Mouse (Mus musculus) heart, postnatal 14 days (tissue): ENCODE measurements around the gene Ccdc146. TPM values are rescaled to one million over a fixed set of nuclear protein-coding genes. Genes with fewer than 3 reads are reported as not detected.

Source experiments
- DNase-seq, 2 experiments: peaks; one replicate each; pipeline ENCODE4 v3.0.0; 2021 to 2022
- intact Hi-C: fragments of 180-260 bp; cut with DNase I; formaldehyde crosslinking; loops from one replicate; pipeline ENCODE4 v1.15.1; 2025
- total RNA-seq, 2 experiments: library from RNA; stranded (reverse); gene quantifications; 2 replicates each; pipeline ENCODE4 v1.2.3; 2021

Ccdc146 gene
- total RNA-seq, 2 experiments from 2014 or later, result 2.8 to 3.8 TPM

GRCm38 (mm10) chr5:21391616-21392384, 32.7 kb downstream of the Ccdc146 start:
- intact Hi-C loops, result no loop called here
- DNase-seq, result no peak

DNA sequence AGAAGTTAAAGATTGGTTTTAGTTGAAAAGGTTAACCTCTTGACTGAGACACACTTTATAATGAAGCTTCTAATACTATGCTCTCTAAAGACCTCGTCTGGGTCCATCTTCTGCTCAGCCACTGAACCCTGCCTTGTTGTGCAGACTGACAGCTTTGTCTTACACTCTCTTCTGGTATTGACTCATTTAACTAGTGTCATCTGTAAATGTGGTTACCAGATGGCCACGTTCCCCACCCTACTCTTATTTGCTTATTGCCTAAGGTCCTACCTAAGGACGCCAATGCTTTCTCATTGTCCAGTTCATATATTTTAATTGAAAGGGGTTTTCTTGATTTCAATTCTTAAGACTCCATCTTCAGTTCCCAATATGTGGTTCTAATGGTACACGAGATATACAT, 35.6 kb downstream of the Ccdc146 start:
- no peak for DNase-seq
- intact Hi-C loops, result no loop called here

DNA sequence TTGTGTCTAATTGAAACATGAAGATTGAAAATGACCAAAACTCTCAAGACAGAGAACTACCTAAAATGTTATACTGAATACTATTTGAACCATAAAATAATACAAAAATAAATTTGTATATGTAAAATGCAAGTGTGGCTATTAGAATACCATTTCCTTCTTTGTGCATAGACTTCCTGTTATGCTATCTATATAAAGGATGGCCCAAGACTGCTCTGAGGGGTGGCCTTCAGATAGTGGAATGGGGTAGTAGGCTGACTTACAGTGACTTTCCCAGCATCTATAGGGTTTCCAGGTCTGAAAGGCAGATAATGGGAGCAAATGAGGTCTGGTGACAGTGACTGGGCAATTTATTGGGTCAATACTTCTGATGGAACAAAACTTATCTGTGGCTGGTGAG, 37.1 kb downstream of the Ccdc146 start:
- no peak for DNase-seq
- intact Hi-C loops, result no loop called here

DNA sequence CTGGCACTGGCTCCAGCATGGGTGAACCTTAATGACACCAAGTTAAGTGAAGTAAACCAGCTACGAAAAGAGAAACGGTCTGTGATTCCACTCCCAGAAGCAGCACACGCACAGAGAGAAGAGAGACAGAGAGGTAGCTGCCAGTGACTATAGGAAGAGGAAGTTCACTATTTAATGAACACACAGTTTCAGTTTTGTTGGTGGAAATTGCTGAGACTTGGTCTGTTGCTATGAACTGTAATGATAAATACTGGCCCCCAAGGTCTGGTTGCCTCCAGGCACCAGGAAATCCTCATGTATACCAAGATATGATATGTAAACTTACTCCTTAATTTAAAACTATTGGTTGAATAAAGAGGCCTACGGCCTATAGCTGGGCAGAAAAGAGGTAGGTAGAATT, 38.0 kb downstream of the Ccdc146 start:
- DNase-seq, result no peak
- intact Hi-C loops, result no loop called here

- intact Hi-C loops, result loop anchor here (1.0 kb wide), 1 partner anchor 12 kb away; no protein-coding TSS in a partner anchor
- no peak for DNase-seq
These were observed 39.5 kb downstream of the Ccdc146 start for GRCm38 (mm10) chr5:21384976-21385375.

DNA sequence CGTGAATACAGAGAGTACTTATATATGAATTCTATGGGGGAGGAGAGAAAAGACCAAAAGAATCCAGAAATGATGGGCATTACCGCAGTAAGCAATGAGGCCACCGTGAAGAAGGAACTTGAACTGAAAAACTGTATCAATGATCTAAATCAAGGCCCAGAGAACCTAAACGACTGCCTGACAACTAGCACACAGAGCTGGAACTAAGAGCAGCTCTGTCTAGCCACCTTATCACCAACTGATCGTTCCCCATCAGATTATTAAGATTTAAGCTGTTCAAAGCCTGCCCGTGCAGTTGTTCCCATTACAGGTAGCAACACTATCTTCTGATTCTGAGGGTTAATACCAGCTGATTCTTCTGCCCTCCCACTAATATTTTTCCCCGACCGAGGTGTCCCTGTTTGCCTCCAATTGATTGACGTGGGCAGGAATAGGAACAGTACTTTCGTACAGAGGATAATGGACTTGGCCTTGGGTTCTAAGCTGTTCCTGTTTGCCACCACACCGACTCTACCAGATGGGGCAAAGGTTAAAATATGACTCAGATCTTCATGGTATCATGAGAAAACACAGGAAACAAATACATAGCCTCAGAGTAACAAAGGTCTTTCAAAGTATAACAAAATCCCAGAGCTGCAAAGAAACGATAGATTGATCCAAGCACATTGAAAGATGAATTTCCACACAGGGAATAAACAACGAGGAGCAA, 40.1 kb downstream of the Ccdc146 start:
- no peak for DNase-seq
- intact Hi-C loops, result no loop called here

GRCm38 (mm10) chr5:21383392-21384251, 40.9 kb downstream of the Ccdc146 start:
- intact Hi-C loops, result no loop called here
- DNase-seq, result peak in 1 of 2 experiments; percentile 20

- intact Hi-C loops, result no loop called here
- no peak for DNase-seq
These were observed 41.8 kb downstream of the Ccdc146 start for GRCm38 (mm10) chr5:21382678-21383077.

DNA sequence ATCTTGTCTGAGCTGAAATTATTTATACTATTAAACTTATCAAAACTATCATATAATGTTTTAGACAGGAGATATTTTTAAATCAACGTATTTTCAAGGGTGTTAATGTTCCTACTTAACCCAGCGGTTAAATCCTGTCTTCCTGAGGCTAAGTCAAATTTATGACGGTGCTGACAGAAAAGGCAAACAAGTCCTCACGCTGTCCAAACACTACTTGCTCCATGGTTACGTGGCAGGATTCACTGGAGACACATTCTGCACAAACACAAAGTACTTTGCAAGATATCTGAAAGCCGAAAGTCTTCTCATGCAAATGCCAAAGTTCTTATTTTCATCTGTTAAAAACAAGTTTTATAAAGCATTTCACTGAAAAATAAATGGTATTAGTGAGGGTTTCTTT, 42.5 kb downstream of the Ccdc146 start:
- intact Hi-C loops, result no loop called here
- DNase-seq, result no peak

- no peak for DNase-seq
- intact Hi-C loops, result no loop called here
These were observed 46.1 kb downstream of the Ccdc146 start for GRCm38 (mm10) chr5:21378397-21378796.

- intact Hi-C loops, result no loop called here
- no peak for DNase-seq
These were observed 47.5 kb downstream of the Ccdc146 start for GRCm38 (mm10) chr5:21376935-21377334.

- no peak for DNase-seq
- intact Hi-C loops, result loop anchor here (5.0 kb wide), 1 partner anchor 41 kb away; no protein-coding TSS in a partner anchor
These were observed 51.3 kb downstream of the Ccdc146 start for GRCm38 (mm10) chr5:21373180-21373518.

GRCm38 (mm10) chr5:21372493-21373179, 51.8 kb downstream of the Ccdc146 start, which contains the start of gene Fgl2:
Gene Fgl2 (plus strand): TSS chr5:21372642.
- peak; percentile 72 to 74 for DNase-seq
- intact Hi-C loops, result loop anchor here (5.0 kb wide), 1 partner anchor 40 kb away; no protein-coding TSS in a partner anchor

GRCm38 (mm10) chr5:21371920-21372319, 52.6 kb downstream of the Ccdc146 start:
- no peak for DNase-seq
- intact Hi-C loops, result loop anchor here (5.0 kb wide), 1 partner anchor 40 kb away; no protein-coding TSS in a partner anchor

DNA sequence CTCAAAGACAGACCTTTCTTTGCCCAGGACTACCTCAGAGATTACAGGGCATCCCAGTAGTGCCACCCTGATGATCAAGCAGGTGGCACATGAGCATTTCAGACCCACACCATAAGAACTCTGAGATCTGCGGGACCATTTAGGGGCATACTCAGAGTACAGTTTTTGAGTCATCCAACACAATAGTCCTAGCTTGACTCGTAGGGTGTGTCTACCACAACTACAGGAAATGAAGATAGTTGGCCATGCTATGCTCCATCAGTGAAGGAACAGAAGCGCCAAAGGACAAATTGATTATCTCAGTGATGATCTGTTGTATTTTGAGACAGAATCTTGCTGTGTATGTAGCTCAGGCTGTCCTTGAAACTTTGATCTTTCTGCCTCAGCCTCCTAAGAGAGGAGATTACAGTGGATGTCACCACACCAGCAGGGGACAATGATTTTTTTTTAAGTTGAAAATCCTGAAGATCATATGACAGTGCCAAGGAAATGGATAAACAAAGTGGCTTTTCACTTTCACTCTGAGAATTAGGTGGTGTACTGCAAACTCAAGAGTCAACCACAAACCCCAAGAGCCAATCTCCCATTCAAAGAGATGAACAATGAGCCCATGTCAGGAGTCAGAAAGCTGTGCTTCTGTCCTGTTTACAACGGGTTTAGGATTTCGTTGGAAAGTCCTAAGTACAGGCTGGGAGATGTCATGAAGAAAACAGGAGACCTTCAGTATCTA, 54.1 kb downstream of the Ccdc146 start:
- DNase-seq, result no peak
- intact Hi-C loops, result loop anchor here (5.0 kb wide), 1 partner anchor 38 kb away; no protein-coding TSS in a partner anchor

- DNase-seq, result no peak
- intact Hi-C loops, result no loop called here
These were observed 57.0 kb downstream of the Ccdc146 start for GRCm38 (mm10) chr5:21367514-21367913.

GRCm38 (mm10) chr5:21366338-21367053, 58.0 kb downstream of the Ccdc146 start:
- DNase-seq, result no peak
- intact Hi-C loops, result no loop called here

DNA sequence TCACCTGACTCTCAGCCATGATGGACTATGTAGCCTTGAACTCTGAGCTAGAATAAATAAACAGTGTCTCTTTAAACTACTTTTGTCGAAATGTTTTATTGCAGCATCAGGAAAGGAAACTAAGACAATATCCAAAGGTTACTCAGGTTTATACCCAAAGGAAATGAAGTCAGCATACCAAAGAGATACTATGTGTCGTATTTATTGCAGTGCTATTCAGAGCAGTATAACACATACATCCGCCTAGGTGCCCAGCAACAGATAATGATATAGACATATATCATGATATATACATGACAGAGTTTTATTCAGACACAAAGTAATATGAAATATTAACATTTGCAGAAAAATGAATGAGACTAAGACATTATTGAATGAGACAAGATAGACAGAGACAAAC, 61.1 kb downstream of the Ccdc146 start:
- intact Hi-C loops, result no loop called here

DNA sequence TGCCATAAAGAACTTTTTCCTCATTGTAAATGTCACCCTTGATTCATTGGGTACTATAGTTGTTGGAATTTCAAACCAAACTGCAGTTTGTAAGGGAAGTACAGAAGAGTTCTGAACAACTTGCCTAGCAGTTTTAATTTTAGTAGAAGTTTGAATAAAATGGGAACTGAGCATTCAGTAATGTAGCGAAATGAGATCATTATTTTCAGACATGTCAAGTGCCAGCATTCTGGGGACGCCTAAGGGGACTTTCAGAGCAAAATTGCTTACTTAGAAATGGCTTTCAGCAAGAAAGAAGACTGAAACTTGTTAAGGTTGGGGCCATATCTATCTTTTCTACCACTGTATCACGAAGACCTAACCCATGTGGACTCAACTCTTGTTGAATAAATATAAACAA, 65.8 kb downstream of the Ccdc146 start:
- intact Hi-C loops, result no loop called here
- DNase-seq, result no peak

More for the DNA sequence above, 61.1 kb downstream of the Ccdc146 start:
- DNase-seq, result no peak
